Mouse (Mus musculus) T-helper 1 cell (primary cell): ENCODE results near the gene Wdr5.

Source experiments
- in situ Hi-C: fragments of 300-600 bp; cut with MboI, MseI; formaldehyde crosslinking; loops from one replicate; pipeline ENCODE4 v1.15.1; 2025; ENCODE audit warnings: high pct_unique_total_duplicates

The Wdr5 gene

GRCm38 (mm10) chr2:27514639-27515328 is at the start of gene Wdr5:
Wdr5 (plus strand) TSS chr2:27515157.
- in situ Hi-C loops = no loop called here

- in situ Hi-C loops = no loop called here
Observed at GRCm38 (mm10) chr2:27469292-27469990, 45.5 kb upstream of the Wdr5 start.

GRCm38 (mm10) chr2:27469991-27470355 is 45.0 kb upstream of the Wdr5 start:
- in situ Hi-C loops = loop anchor here (5.0 kb wide), 1 partner anchor 33 kb away; no protein-coding TSS in a partner anchor

GRCm38 (mm10) chr2:27470535-27470934 is 44.4 kb upstream of the Wdr5 start:
- in situ Hi-C loops = loop anchor here (5.0 kb wide), 1 partner anchor 33 kb away; no protein-coding TSS in a partner anchor

GRCm38 (mm10) chr2:27471170-27471584 is 43.8 kb upstream of the Wdr5 start:
- in situ Hi-C loops = loop anchor here (5.0 kb wide), 1 partner anchor 34 kb away; no protein-coding TSS in a partner anchor

- in situ Hi-C loops = loop anchor here (5.0 kb wide), 1 partner anchor 36 kb away; no protein-coding TSS in a partner anchor
Observed at GRCm38 (mm10) chr2:27473061-27473765, 41.7 kb upstream of the Wdr5 start.

GRCm38 (mm10) chr2:27473911-27474310 is 41.0 kb upstream of the Wdr5 start:
- in situ Hi-C loops = loop anchor here (5.0 kb wide), 1 partner anchor 37 kb away; no protein-coding TSS in a partner anchor

- in situ Hi-C loops = loop anchor here (5.0 kb wide), 1 partner anchor 38 kb away; no protein-coding TSS in a partner anchor
Observed at GRCm38 (mm10) chr2:27474621-27475484, 40.1 kb upstream of the Wdr5 start.

GRCm38 (mm10) chr2:27475495-27476302 is 39.3 kb upstream of the Wdr5 start:
- in situ Hi-C loops = no loop called here

- in situ Hi-C loops = no loop called here
Observed at GRCm38 (mm10) chr2:27476303-27477192, 38.4 kb upstream of the Wdr5 start.

GRCm38 (mm10) chr2:27479821-27480220 is 35.1 kb upstream of the Wdr5 start:
- in situ Hi-C loops = no loop called here

GRCm38 (mm10) chr2:27480367-27480766 is 34.6 kb upstream of the Wdr5 start:
- in situ Hi-C loops = no loop called here

- in situ Hi-C loops = no loop called here
Observed at GRCm38 (mm10) chr2:27482265-27482861, 32.6 kb upstream of the Wdr5 start.

GRCm38 (mm10) chr2:27486725-27487124 is 28.2 kb upstream of the Wdr5 start:
- in situ Hi-C loops = no loop called here

- in situ Hi-C loops = no loop called here
Observed at GRCm38 (mm10) chr2:27487336-27488049, 27.5 kb upstream of the Wdr5 start.

- in situ Hi-C loops = no loop called here
Observed at GRCm38 (mm10) chr2:27488362-27488761, 26.6 kb upstream of the Wdr5 start.

- in situ Hi-C loops = no loop called here
Observed at GRCm38 (mm10) chr2:27490939-27491338, 24.0 kb upstream of the Wdr5 start.

GRCm38 (mm10) chr2:27493971-27494370 is 21.0 kb upstream of the Wdr5 start:
- in situ Hi-C loops = no loop called here
